Mouse (Mus musculus): Measurements from ENCODE around the gene Ppfia4. TPM values are rescaled to one million over a fixed set of nuclear protein-coding genes. Genes with fewer than 3 reads are reported as not detected.

The Ppfia4 gene
- polyA plus RNA-seq, 1 experiment from 2014 or later = 9.4 TPM

DNA sequence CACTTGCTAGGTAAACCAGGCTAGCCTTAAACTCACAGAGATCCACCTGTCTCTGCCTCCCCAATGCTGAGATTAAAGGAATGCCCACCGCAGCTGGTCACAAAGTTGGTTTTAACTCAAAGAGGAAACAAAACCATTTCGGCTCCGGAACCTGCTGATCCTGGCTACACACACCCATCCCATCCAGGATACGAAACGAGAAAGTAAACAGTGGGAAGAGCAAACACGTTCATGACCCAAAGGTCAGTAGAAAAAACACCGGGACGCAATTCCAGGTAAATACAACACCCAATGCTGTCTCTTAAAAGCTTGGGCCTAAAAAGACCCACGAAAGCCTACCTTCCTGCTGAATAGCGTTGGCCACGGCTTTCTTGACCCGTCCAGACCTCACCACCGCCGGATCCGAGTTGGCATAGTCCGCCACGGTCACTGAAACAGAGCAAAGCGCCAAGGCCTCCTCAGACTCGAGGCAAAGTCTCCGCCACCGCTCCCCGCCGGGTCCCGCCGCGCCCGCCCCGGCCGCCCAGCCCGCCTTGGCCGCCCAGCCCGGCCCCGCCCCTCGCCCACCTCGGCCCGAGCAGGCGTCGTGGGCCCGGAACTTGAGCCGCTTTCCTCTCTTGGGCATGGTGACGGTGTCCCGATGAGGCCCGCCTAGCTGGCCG lies 28.6 kb upstream of the Ppfia4 start:
- peak; percentile 85 for ATAC-seq (replicated peaks; ENCODE audit: insufficient number of reproducible peaks, low FRiP score, low TSS enrichment)
- Histone ChIP-seq H3K36me3 (ENCODE audit: control insufficient read depth, insufficient read depth, low read length) (peaks cover 10% of the 10 kb centered on the region), H3K27ac (ENCODE audit: low read depth, low read length) (peak overlapping the region; percentile 71), H3K9me3 (replicated peaks; ENCODE audit: control insufficient read depth, low read length) (no peaks in the 10 kb centered on the region), H3K9ac (ENCODE audit: low read depth, low read length) (peak overlapping the region; percentile 93), H3K4me3 (ENCODE audit: low read depth, low read length) (peak overlapping the region; percentile 93), H3K27me3 (ENCODE audit: control insufficient read depth, insufficient read depth, low read length) (no peaks in the 10 kb centered on the region), H3K4me2 (peak overlapping the region; percentile 84), H3K4me1 (ENCODE audit: control insufficient read depth, insufficient read depth, low read length) (peaks cover 3% of the 10 kb centered on the region; the same call in 1 of the 2 replicates)
- WGBS (ENCODE audit: insufficient replicate concordance) = 1% methylated on average over 43 of the region's 44 CpGs

DNA sequence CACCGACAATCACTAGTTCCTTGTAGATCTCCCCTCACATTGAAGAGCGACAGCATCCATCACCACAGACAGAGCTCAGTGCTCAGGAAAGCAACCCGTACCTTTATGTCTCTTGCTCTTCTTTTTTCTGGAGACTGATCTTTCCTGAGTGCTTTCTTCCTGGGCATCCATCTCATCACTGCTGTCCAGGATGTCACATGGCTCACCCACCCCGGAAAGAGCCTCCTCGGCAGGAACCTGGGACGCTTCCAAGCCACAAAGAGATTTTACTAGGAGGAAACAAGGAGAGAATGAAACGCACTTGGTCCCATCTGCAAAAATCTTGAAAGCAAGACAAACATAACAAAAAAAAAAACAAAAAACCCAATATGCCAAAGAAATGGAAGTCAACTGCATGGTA lies 27.9 kb upstream of the Ppfia4 start:
- Histone ChIP-seq H3K4me3 (ENCODE audit: low read depth, low read length) (peak overlapping the region; percentile 93), H3K36me3 (ENCODE audit: control insufficient read depth, insufficient read depth, low read length) (peaks cover 13% of the 10 kb centered on the region), H3K27ac (ENCODE audit: low read depth, low read length) (no peak overlapping the region), H3K4me2 (peak overlapping the region; percentile 84), H3K4me1 (ENCODE audit: control insufficient read depth, insufficient read depth, low read length) (peaks cover 3% of the 10 kb centered on the region; the same call in 1 of the 2 replicates), H3K27me3 (ENCODE audit: control insufficient read depth, insufficient read depth, low read length) (no peaks in the 10 kb centered on the region), H3K9ac (ENCODE audit: low read depth, low read length) (peak overlapping the region; percentile 93), H3K9me3 (replicated peaks; ENCODE audit: control insufficient read depth, low read length) (no peaks in the 10 kb centered on the region)
- ATAC-seq (replicated peaks; ENCODE audit: insufficient number of reproducible peaks, low FRiP score, low TSS enrichment) = no peak
- WGBS (ENCODE audit: insufficient replicate concordance) = 72% methylated on average over 7 of the region's 7 CpGs

DNA sequence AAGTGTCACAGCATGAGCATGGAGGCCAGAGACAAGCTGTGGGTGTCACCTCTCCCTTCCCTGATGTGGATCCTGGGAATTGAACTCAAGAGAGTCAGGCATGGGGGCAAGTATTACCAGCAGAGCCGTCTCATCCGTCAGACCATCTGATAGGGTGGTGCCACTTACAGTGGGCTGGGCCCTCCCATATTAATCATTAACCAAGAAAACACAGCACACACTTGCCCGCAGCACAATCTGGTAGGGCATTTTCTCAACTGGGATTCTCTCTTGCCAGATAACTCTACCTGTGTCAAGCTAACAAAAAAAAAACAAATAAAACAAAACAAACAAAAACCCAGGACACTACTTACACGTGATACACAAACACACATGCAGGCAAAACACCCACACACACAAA lies 24.7 kb upstream of the Ppfia4 start:
- ATAC-seq (replicated peaks; ENCODE audit: insufficient number of reproducible peaks, low FRiP score, low TSS enrichment) = no peak
- H3K4me2 ChIP-seq = no peak overlapping the region
- H3K9ac ChIP-seq (ENCODE audit: low read depth, low read length) = no peak overlapping the region
- H3K4me3 ChIP-seq (ENCODE audit: low read depth, low read length) = no peak overlapping the region
- no peaks in the 10 kb centered on the region for H3K27me3 ChIP-seq (ENCODE audit: control insufficient read depth, insufficient read depth, low read length)
- H3K4me1 ChIP-seq (ENCODE audit: control insufficient read depth, insufficient read depth, low read length) = peaks cover 3% of the 10 kb centered on the region; the same call in 1 of the 2 replicates
- no peaks in the 10 kb centered on the region for H3K9me3 ChIP-seq (replicated peaks; ENCODE audit: control insufficient read depth, low read length)
- WGBS (ENCODE audit: insufficient replicate concordance) = 84% methylated on average over 4 of the region's 4 CpGs
- H3K36me3 ChIP-seq (ENCODE audit: control insufficient read depth, insufficient read depth, low read length) = peaks cover 21% of the 10 kb centered on the region
- H3K27ac ChIP-seq (ENCODE audit: low read depth, low read length) = no peak overlapping the region

- Histone ChIP-seq H3K4me1 (ENCODE audit: control insufficient read depth, insufficient read depth, low read length) (no peaks in the 10 kb centered on the region), H3K9ac (ENCODE audit: low read depth, low read length) (no peak overlapping the region), H3K4me2 (no peak overlapping the region), H3K27ac (ENCODE audit: low read depth, low read length) (no peak overlapping the region), H3K27me3 (ENCODE audit: control insufficient read depth, insufficient read depth, low read length) (no peaks in the 10 kb centered on the region), H3K36me3 (ENCODE audit: control insufficient read depth, insufficient read depth, low read length) (peaks cover 24% of the 10 kb centered on the region), H3K9me3 (replicated peaks; ENCODE audit: control insufficient read depth, low read length) (no peaks in the 10 kb centered on the region), H3K4me3 (ENCODE audit: low read depth, low read length) (no peak overlapping the region)
- ATAC-seq (replicated peaks; ENCODE audit: insufficient number of reproducible peaks, low FRiP score, low TSS enrichment) = no peak
- WGBS (ENCODE audit: insufficient replicate concordance) = 90% methylated on average over 2 of the region's 2 CpGs
Measured at GRCm38 (mm10) chr1:134353326-134353725, 20.6 kb upstream of the Ppfia4 start.

DNA sequence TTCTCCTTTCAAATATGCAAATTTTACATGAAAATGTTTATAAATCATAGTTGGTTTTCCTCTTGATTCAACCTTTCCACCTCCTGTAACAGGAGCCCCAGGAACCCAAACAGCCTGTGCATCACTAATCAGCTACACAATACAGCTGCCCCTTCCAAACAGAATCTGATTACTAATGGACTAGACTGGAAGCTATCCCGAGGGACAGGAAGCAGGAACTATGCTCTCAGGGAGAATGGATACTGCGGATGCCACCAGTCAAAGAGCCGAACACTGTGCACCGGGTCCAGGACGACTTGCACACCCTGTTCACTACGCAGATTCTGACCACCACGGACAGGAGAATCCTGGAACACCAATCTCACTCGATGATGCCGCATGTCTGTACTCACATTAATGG lies 15.1 kb upstream of the Ppfia4 start:
- peaks cover 22% of the 10 kb centered on the region for H3K36me3 ChIP-seq (ENCODE audit: control insufficient read depth, insufficient read depth, low read length)
- no peak overlapping the region for H3K27ac ChIP-seq (ENCODE audit: low read depth, low read length)
- H3K9me3 ChIP-seq (replicated peaks; ENCODE audit: control insufficient read depth, low read length) = no peaks in the 10 kb centered on the region
- 79% methylated on average over 9 of the region's 9 CpGs for WGBS (ENCODE audit: insufficient replicate concordance)
- H3K4me2 ChIP-seq = no peak overlapping the region
- H3K27me3 ChIP-seq (ENCODE audit: control insufficient read depth, insufficient read depth, low read length) = no peaks in the 10 kb centered on the region
- no peak overlapping the region for H3K9ac ChIP-seq (ENCODE audit: low read depth, low read length)
- peaks cover 18% of the 10 kb centered on the region for H3K4me1 ChIP-seq (ENCODE audit: control insufficient read depth, insufficient read depth, low read length)
- ATAC-seq (replicated peaks; ENCODE audit: insufficient number of reproducible peaks, low FRiP score, low TSS enrichment) = no peak
- no peak overlapping the region for H3K4me3 ChIP-seq (ENCODE audit: low read depth, low read length)

- no peaks in the 10 kb centered on the region for H3K27me3 ChIP-seq (ENCODE audit: control insufficient read depth, insufficient read depth, low read length)
- H3K9me3 ChIP-seq (replicated peaks; ENCODE audit: control insufficient read depth, low read length) = no peaks in the 10 kb centered on the region
- H3K9ac ChIP-seq (ENCODE audit: low read depth, low read length) = no peak overlapping the region
- H3K27ac ChIP-seq (ENCODE audit: low read depth, low read length) = no peak overlapping the region
- no peak for ATAC-seq (replicated peaks; ENCODE audit: insufficient number of reproducible peaks, low FRiP score, low TSS enrichment)
- peaks cover 29% of the 10 kb centered on the region for H3K4me1 ChIP-seq (ENCODE audit: control insufficient read depth, insufficient read depth, low read length)
- peak overlapping the region; percentile 95 for H3K4me2 ChIP-seq
- no peak overlapping the region for H3K4me3 ChIP-seq (ENCODE audit: low read depth, low read length)
- WGBS (ENCODE audit: insufficient replicate concordance) = 73% methylated on average over 4 of the region's 4 CpGs
- H3K36me3 ChIP-seq (ENCODE audit: control insufficient read depth, insufficient read depth, low read length) = peaks cover 11% of the 10 kb centered on the region
Measured at GRCm38 (mm10) chr1:134345075-134345474, 12.3 kb upstream of the Ppfia4 start.

- peaks cover 33% of the 10 kb centered on the region for H3K4me1 ChIP-seq (ENCODE audit: control insufficient read depth, insufficient read depth, low read length)
- no peaks in the 10 kb centered on the region for H3K9me3 ChIP-seq (replicated peaks; ENCODE audit: control insufficient read depth, low read length)
- under 1% methylated on average over 51 of the region's 54 CpGs for WGBS (ENCODE audit: insufficient replicate concordance)
- ATAC-seq (replicated peaks; ENCODE audit: insufficient number of reproducible peaks, low FRiP score, low TSS enrichment) = peak; percentile 96
- no peaks in the 10 kb centered on the region for H3K27me3 ChIP-seq (ENCODE audit: control insufficient read depth, insufficient read depth, low read length)
- H3K4me3 ChIP-seq (ENCODE audit: low read depth, low read length) = peak overlapping the region; percentile 66
- H3K27ac ChIP-seq (ENCODE audit: low read depth, low read length) = peak overlapping the region; percentile 46; the same call in 1 of the 2 replicates
- H3K4me2 ChIP-seq = peak overlapping the region; percentile 95
- peak overlapping the region; percentile 76 for H3K9ac ChIP-seq (ENCODE audit: low read depth, low read length)
- peaks cover 8% of the 10 kb centered on the region for H3K36me3 ChIP-seq (ENCODE audit: control insufficient read depth, insufficient read depth, low read length)
Measured at GRCm38 (mm10) chr1:134344005-134344950, 11.6 kb upstream of the Ppfia4 start.

DNA sequence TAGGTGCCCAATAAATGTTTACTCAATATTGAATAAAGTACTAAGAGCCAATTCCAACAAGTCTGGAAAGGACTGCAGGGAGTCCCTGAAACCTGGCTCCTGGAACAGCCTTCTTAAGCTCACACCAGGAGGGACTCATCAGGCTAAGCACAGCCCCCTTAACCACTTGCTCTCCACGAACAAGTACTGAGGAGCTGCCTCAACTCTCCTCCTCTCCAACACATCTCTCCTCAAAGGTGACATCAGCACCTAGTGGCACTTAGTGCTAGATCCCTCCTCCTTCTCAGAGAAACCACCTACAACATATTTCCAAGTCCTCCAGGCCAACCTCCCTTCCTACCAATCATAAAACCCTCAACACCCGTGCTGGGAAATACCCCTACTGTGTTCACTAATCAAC lies 10.8 kb upstream of the Ppfia4 start:
- peak overlapping the region; percentile 76 for H3K9ac ChIP-seq (ENCODE audit: low read depth, low read length)
- H3K9me3 ChIP-seq (replicated peaks; ENCODE audit: control insufficient read depth, low read length) = no peaks in the 10 kb centered on the region
- H3K27me3 ChIP-seq (ENCODE audit: control insufficient read depth, insufficient read depth, low read length) = no peaks in the 10 kb centered on the region
- peaks cover 35% of the 10 kb centered on the region for H3K4me1 ChIP-seq (ENCODE audit: control insufficient read depth, insufficient read depth, low read length)
- peak overlapping the region; percentile 66 for H3K4me3 ChIP-seq (ENCODE audit: low read depth, low read length)
- peak overlapping the region; percentile 46; the same call in 1 of the 2 replicates for H3K27ac ChIP-seq (ENCODE audit: low read depth, low read length)
- 4% methylated on average over 2 of the region's 2 CpGs for WGBS (ENCODE audit: insufficient replicate concordance)
- ATAC-seq (replicated peaks; ENCODE audit: insufficient number of reproducible peaks, low FRiP score, low TSS enrichment) = no peak
- H3K36me3 ChIP-seq (ENCODE audit: control insufficient read depth, insufficient read depth, low read length) = peaks cover 8% of the 10 kb centered on the region; the same call in 1 of the 2 replicates
- peak overlapping the region; percentile 95 for H3K4me2 ChIP-seq

All from heart, embryonic 11.5 days (tissue).